Mouse (Mus musculus): ENCODE results near the gene Ctnna2. TPM values are rescaled to one million over a fixed set of nuclear protein-coding genes. Genes with fewer than 3 reads are reported as not detected.
A peak's percentile ranks its signal among the peaks of the same experiment; 100 is the strongest.

The Ctnna2 gene
- polyA plus RNA-seq, 1 experiment: 86.0 TPM

DNA sequence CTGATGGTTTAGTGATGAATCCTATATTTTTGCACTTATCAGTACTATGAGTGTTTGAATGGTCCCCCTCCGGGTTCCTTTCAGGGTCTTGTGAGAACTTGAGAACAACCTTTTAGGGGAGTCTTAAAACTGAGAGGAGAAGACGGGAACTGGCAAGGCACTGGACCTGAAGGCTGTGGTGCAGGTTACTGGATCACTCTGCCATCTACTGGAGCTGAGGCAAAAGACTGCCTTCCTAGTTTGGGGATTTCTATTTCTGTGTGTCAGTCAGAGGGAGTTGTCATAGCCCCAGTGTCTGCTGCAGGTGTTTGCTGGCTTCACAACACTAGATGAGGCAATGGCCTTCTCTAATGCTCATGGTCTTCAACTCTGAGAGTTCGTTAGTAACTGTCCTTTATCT, 406.9 kb downstream of the Ctnna2 start:
- TF ChIP-seq POLR2A (IDR thresholded peaks at IDR 0.05; ENCODE audit: extremely low read depth, insufficient read depth, low read length) (no peak), CTCF (IDR thresholded peaks at IDR 0.05; ENCODE audit: extremely low read depth, insufficient read depth, low read length) (peak; percentile 79)
- Histone ChIP-seq H3K4me1 (ENCODE audit: control insufficient read depth, insufficient read depth, low read length) (no peaks in the 10 kb centered on the region; the same call in 1 of the 2 replicates), H3K4me3 (ENCODE audit: insufficient read depth, low read length) (no peak overlapping the region), H3K27ac (ENCODE audit: insufficient read depth, low read length) (no peak overlapping the region)

DNA sequence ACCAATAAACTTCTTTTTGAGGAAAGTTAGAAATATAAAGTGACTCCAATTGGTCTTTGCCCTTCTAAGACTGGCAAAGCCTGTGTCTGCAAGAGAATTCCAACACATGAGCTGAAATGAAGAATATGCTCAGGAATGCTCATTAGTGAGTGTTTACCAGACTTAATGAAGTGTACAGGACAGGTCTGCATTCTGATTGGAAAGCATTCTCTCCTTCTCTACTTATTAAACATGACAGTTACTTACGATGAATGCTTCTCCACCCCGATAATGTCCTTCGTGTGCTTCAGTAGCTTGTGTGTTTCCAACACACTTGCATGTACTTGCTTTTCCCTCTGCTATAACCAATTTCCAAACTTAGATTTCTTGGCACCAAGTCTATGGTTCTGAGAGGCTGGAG, 409.6 kb downstream of the Ctnna2 start:
- H3K27ac ChIP-seq (ENCODE audit: insufficient read depth, low read length): no peak overlapping the region
- no peak overlapping the region for H3K4me3 ChIP-seq (ENCODE audit: insufficient read depth, low read length)
- TF ChIP-seq CTCF (IDR thresholded peaks at IDR 0.05; ENCODE audit: extremely low read depth, insufficient read depth, low read length) (no peak), POLR2A (IDR thresholded peaks at IDR 0.05; ENCODE audit: extremely low read depth, insufficient read depth, low read length) (no peak)
- no peaks in the 10 kb centered on the region; the same call in 1 of the 2 replicates for H3K4me1 ChIP-seq (ENCODE audit: control insufficient read depth, insufficient read depth, low read length)

DNA sequence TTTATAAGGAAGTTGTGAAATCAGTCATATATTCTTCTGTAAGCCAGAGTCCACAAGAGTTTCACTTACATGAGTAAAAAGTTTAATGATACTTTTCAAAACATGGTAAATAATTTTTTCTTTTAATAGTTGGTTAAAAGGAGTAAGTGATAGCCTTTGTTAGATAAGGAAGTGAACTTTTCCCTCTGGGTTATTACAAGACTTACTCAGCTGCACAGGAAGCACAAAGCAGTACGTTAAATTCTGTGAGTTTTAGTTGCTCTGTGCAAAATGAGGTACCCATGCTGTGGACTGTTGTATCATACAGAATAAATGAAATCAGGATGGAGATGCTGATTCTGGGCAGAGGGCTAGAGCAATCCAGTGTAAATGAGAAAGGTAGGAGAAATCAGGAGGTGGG, 423.3 kb downstream of the Ctnna2 start:
- H3K4me1 ChIP-seq (ENCODE audit: control insufficient read depth, insufficient read depth, low read length): no peaks in the 10 kb centered on the region
- H3K27ac ChIP-seq (ENCODE audit: insufficient read depth, low read length): no peak overlapping the region
- TF ChIP-seq CTCF (IDR thresholded peaks at IDR 0.05; ENCODE audit: extremely low read depth, insufficient read depth, low read length) (no peak), POLR2A (IDR thresholded peaks at IDR 0.05; ENCODE audit: extremely low read depth, insufficient read depth, low read length) (no peak)
- no peak overlapping the region for H3K4me3 ChIP-seq (ENCODE audit: insufficient read depth, low read length)

DNA sequence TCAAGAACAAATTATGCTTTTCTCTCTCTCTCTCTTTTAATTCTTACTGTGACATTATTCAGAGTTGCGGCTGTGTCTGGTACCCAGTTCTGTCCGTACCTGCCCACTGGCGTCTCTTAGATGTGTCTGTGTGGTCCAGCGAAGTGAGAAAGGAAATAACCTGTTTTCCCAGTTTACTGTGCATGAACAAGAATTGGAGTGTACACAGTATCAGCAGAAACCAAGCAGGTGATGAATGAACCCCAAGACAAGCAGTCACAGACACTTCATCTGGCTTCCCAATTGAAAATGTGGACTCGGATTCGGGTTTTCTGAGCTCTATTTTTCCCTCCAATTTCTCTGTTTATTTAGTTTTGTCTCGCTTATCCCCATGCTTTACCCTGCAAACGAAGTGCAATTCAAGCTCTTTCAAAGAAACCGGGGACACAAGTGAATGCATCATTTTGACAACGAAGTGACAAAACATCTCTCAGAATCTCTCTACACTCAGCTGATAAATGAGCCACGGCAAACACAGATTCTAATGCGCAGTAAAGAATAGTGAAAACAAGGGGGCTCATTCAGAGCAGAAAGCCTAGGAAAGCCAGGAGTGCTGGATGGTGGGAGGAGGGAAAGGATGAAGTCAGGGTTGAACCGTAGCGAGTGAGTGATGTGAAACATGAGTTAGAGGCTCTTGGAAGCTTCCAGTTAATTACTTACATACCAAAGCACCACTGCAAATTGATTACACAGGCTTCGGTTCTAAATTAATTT, 442.3 kb downstream of the Ctnna2 start:
- no peak overlapping the region for H3K27ac ChIP-seq (ENCODE audit: insufficient read depth, low read length)
- TF ChIP-seq POLR2A (IDR thresholded peaks at IDR 0.05; ENCODE audit: extremely low read depth, insufficient read depth, low read length) (no peak), CTCF (IDR thresholded peaks at IDR 0.05; ENCODE audit: extremely low read depth, insufficient read depth, low read length) (no peak)
- no peak overlapping the region for H3K4me3 ChIP-seq (ENCODE audit: insufficient read depth, low read length)
- H3K4me1 ChIP-seq (ENCODE audit: control insufficient read depth, insufficient read depth, low read length): no peaks in the 10 kb centered on the region

DNA sequence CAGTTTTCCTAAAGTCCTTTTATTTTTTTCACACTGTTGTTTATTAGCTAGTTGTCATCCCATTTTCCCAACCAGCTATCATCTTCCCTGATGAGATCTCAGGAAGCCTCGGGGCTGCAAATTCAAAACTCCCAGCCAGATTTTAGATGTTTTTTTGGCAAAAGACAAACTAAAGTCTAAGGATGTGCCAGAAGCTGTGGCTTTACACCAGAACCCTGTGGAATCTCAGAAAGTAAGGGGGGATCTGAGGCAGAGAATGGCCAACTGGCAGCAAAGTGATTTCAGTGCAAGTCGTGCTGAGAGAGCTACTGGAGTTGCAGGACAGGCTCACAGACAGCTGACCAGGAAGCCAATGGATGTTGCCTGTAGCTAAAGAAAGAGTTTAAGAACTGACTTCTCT, 451.9 kb downstream of the Ctnna2 start:
- no peak overlapping the region for H3K27ac ChIP-seq (ENCODE audit: insufficient read depth, low read length)
- H3K4me3 ChIP-seq (ENCODE audit: insufficient read depth, low read length): no peak overlapping the region
- no peaks in the 10 kb centered on the region; the same call in 1 of the 2 replicates for H3K4me1 ChIP-seq (ENCODE audit: control insufficient read depth, insufficient read depth, low read length)
- TF ChIP-seq POLR2A (IDR thresholded peaks at IDR 0.05; ENCODE audit: extremely low read depth, insufficient read depth, low read length) (no peak), CTCF (IDR thresholded peaks at IDR 0.05; ENCODE audit: extremely low read depth, insufficient read depth, low read length) (no peak)

DNA sequence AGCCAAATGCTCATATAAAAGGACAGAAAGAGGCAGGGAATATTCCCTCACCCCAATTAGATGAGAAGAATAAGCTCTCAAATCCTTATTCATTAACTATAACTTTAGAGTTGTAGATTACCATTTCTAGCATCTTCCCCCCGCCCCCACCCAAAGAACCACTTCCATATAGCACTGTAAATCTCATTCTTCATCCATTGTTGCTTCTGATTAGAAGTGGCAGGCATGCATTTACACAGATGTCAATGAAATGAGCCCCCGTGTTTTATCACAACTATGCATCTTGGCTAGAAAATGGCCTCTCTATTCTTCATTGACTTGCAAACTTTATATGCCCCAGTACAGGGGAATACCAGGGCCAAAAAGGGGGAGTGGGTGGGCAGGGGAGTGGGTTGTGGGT, 457.7 kb downstream of the Ctnna2 start:
- H3K27ac ChIP-seq (ENCODE audit: insufficient read depth, low read length): no peak overlapping the region

DNA sequence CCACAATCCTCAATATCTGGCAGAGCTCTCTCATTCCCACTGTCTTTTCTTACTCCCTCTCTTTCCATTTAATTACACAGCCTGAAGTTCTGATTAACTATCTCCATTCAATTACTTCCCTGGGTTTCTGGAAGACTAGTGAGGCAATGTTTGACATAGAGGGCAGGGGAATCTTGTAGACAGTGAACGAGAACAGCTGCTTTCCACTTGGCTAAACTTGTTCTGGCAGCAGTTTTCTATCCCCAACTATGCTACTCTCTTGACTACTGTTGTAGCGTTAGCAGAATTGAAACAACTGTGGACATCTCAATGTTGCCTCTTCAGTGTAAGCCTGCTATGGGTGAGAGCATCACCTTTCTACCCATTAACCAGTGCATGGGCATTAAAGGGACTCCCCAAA, 463.0 kb downstream of the Ctnna2 start:
- TF ChIP-seq POLR2A (IDR thresholded peaks at IDR 0.05; ENCODE audit: extremely low read depth, insufficient read depth, low read length) (no peak), CTCF (IDR thresholded peaks at IDR 0.05; ENCODE audit: extremely low read depth, insufficient read depth, low read length) (no peak)
- Histone ChIP-seq H3K27ac (ENCODE audit: insufficient read depth, low read length) (no peak overlapping the region), H3K4me1 (ENCODE audit: control insufficient read depth, insufficient read depth, low read length) (no peaks in the 10 kb centered on the region), H3K4me3 (ENCODE audit: insufficient read depth, low read length) (no peak overlapping the region)

More for the DNA sequence above, 457.7 kb downstream of the Ctnna2 start:
- no peak for TF ChIP-seq POLR2A (IDR thresholded peaks at IDR 0.05; ENCODE audit: extremely low read depth, insufficient read depth, low read length)
- no peak for TF ChIP-seq CTCF (IDR thresholded peaks at IDR 0.05; ENCODE audit: extremely low read depth, insufficient read depth, low read length)
- H3K4me3 ChIP-seq (ENCODE audit: insufficient read depth, low read length): no peak overlapping the region
- no peaks in the 10 kb centered on the region; the same call in 1 of the 2 replicates for H3K4me1 ChIP-seq (ENCODE audit: control insufficient read depth, insufficient read depth, low read length)

DNA sequence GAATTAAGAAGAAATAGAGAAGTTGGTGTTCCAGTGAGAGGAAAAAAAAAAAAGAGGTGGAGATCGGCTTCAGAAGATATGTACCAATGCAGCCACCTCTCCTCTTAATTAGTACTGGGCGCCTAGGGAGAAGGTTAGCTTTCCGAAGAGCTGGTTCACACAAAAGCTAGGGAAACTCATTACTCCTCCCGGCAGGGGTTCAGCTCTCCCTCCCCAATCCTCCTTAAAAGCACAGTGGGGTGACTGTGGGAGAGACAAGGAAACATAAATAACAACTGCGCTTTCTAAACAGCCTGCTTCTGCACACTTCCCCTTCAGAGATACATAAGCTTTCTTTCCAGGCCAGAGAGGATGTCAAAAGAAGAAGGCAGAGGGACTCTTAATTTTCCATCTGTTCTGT, 467.7 kb downstream of the Ctnna2 start:
- no peaks in the 10 kb centered on the region for H3K4me1 ChIP-seq (ENCODE audit: control insufficient read depth, insufficient read depth, low read length)
- no peak overlapping the region for H3K4me3 ChIP-seq (ENCODE audit: insufficient read depth, low read length)
- H3K27ac ChIP-seq (ENCODE audit: insufficient read depth, low read length): no peak overlapping the region
- no peak for TF ChIP-seq POLR2A (IDR thresholded peaks at IDR 0.05; ENCODE audit: extremely low read depth, insufficient read depth, low read length)
- TF ChIP-seq CTCF (IDR thresholded peaks at IDR 0.05; ENCODE audit: extremely low read depth, insufficient read depth, low read length): no peak

DNA sequence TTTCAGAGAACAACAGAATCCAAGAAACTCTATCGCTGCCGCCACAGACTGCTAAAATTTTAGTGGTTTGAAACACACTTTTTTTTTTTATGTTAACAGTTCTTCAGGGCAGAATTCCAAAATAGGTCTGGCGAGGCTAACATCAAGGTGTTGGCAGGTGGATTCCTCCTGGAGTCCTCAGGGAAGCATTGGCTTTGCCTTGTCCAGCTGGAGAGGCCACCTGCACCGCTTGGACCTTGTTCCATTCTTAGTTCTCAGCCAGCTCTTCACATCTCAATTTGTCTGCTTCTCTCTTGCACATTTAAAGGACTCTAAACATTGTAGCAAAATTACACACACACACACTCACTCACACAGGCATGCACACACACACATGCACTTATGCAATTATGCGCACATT, 487.8 kb downstream of the Ctnna2 start:
- TF ChIP-seq POLR2A (IDR thresholded peaks at IDR 0.05; ENCODE audit: extremely low read depth, insufficient read depth, low read length) (no peak), CTCF (IDR thresholded peaks at IDR 0.05; ENCODE audit: extremely low read depth, insufficient read depth, low read length) (no peak)
- H3K4me1 ChIP-seq (ENCODE audit: control insufficient read depth, insufficient read depth, low read length): no peaks in the 10 kb centered on the region
- H3K4me3 ChIP-seq (ENCODE audit: insufficient read depth, low read length): no peak overlapping the region
- H3K27ac ChIP-seq (ENCODE audit: insufficient read depth, low read length): no peak overlapping the region

DNA sequence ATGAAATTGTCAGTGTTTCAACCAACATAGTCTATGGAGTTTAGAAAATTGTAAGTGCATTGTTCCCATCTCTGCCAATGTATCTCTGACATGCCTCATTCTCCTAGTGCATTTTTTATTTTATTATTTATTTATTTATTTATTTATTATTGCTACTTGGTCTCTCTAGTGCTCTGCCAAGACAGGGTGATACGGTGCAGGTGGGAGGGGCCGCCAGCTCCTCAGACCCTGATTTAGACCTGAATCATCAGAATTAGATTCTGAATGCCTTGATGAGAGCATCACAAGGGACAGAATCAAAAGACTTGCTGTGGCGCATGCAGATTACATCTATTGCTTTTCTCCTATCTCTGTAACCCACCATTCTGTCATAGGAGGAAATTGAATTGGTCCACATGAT, 492.8 kb downstream of the Ctnna2 start:
- TF ChIP-seq POLR2A (IDR thresholded peaks at IDR 0.05; ENCODE audit: extremely low read depth, insufficient read depth, low read length): no peak
- no peaks in the 10 kb centered on the region for H3K4me1 ChIP-seq (ENCODE audit: control insufficient read depth, insufficient read depth, low read length)
- H3K27ac ChIP-seq (ENCODE audit: insufficient read depth, low read length): no peak overlapping the region
- H3K4me3 ChIP-seq (ENCODE audit: insufficient read depth, low read length): no peak overlapping the region
